Mouse (Mus musculus): Measurements from ENCODE around the gene Acot8. TPM values are rescaled to one million over a fixed set of nuclear protein-coding genes. Genes with fewer than 3 reads are reported as not detected.

Acot8 gene
- total and polyA plus RNA-seq, 3 experiments, result 12.9 to 51.6 (median 20.8) TPM

- ATAC-seq (ENCODE audit: extremely low read depth, insufficient number of reproducible peaks, low FRiP score, poor library complexity, severe bottlenecking), result no peak
- H3K36me3 ChIP-seq (replicated peaks), result peaks cover 91% of the 10 kb centered on the region
Measured at GRCm38 (mm10) chr2:164793772-164794171, 10.9 kb downstream of the Acot8 start.

GRCm38 (mm10) chr2:164793236-164793635 lies 11.4 kb downstream of the Acot8 start:
- ATAC-seq (ENCODE audit: extremely low read depth, insufficient number of reproducible peaks, low FRiP score, poor library complexity, severe bottlenecking) (no peak), DNase-seq (ENCODE audit: low spot score) (peak; percentile 35)
- TF ChIP-seq GATA1 (IDR thresholded peaks at IDR 0.05; ENCODE audit: borderline replicate concordance, low read length) (no peak), CTCF (IDR thresholded peaks at IDR 0.05; ENCODE audit: low read depth, low read length) (peak; percentile 73)
- H3K4me3 ChIP-seq (ENCODE audit: low read depth, low read length), result no peak overlapping the region
- H3K4me1 ChIP-seq (ENCODE audit: insufficient read depth, low read depth, low read length), result peaks cover 24% of the 10 kb centered on the region
- no peaks in the 10 kb centered on the region for H3K9me3 ChIP-seq (replicated peaks)
- H3K36me3 ChIP-seq (replicated peaks), result peaks cover 95% of the 10 kb centered on the region
- H3K27me3 ChIP-seq (ENCODE audit: insufficient read depth, low read length), result no peaks in the 10 kb centered on the region

More at GRCm38 (mm10) chr2:164793772-164794171, 10.9 kb downstream of the Acot8 start:
- TF ChIP-seq CTCF (IDR thresholded peaks at IDR 0.05; ENCODE audit: low read depth, low read length) (no peak), GATA2 (IDR thresholded peaks at IDR 0.05; ENCODE audit: borderline replicate concordance, low read depth, low read length) (no peak), POLR2AphosphoS5 (IDR thresholded peaks at IDR 0.05; ENCODE audit: insufficient replicate concordance, low read depth, low read length) (no peak), GATA1 (IDR thresholded peaks at IDR 0.05; ENCODE audit: borderline replicate concordance, low read length) (no peak), TAL1 (conservative IDR thresholded peaks at IDR 0.05; ENCODE audit: low read depth, low read length) (no peak)
- no peaks in the 10 kb centered on the region for H3K9me3 ChIP-seq (replicated peaks)
- peaks cover 19% of the 10 kb centered on the region for H3K4me1 ChIP-seq (ENCODE audit: insufficient read depth, low read depth, low read length)
- no peaks in the 10 kb centered on the region for H3K27me3 ChIP-seq (ENCODE audit: insufficient read depth, low read length)
- DNase-seq (ENCODE audit: low spot score), result no peak
- no peak overlapping the region for H3K4me3 ChIP-seq (ENCODE audit: low read depth, low read length)

DNA sequence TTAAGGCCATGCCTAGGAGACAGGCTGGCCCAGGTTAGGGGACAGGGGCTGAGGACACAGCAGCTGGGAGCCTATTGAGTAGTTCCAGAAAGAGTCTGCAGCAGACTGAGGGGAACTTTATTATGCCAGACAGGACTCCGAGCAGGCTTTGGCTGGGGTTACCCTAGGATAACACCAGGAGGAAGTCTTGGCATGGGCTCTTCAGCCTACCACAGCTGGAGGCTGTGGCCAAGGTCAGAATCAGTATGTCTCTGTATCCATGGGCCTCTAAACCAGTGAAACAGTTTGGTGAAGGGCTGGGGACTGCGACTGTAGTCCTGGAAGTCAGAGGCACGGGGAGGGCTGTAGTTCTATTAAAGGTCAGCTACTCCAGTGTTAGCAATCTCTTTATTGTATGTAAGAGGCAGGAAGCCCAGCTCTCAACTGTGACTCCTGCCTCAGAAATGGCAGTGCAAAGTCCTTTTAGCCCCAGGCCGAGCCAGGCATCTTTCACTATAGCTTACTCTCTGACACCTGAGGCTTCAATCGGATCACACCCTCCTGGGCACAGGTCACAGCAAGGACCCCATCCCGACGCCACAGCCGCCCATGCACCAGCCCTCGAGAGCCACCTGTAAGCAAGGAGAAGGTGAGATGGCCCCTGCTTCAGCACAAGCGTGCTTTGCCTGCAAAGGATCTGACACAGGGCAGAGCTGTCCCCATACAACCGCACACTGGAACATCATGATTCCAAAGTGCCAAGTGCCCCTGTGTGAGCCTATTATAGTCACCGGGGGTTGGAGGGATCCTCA lies 12.1 kb downstream of the Acot8 start:
- no peaks in the 10 kb centered on the region for H3K27me3 ChIP-seq (ENCODE audit: insufficient read depth, low read length)
- TF ChIP-seq GATA1 (IDR thresholded peaks at IDR 0.05; ENCODE audit: borderline replicate concordance, low read length), result no peak
- TF ChIP-seq GATA2 (IDR thresholded peaks at IDR 0.05; ENCODE audit: borderline replicate concordance, low read depth, low read length), result no peak
- TF ChIP-seq TAL1 (conservative IDR thresholded peaks at IDR 0.05; ENCODE audit: low read depth, low read length), result no peak
- TF ChIP-seq POLR2AphosphoS5 (IDR thresholded peaks at IDR 0.05; ENCODE audit: insufficient replicate concordance, low read depth, low read length), result no peak
- no peak for TF ChIP-seq CTCF (IDR thresholded peaks at IDR 0.05; ENCODE audit: low read depth, low read length)
- H3K36me3 ChIP-seq (replicated peaks), result peaks cover 93% of the 10 kb centered on the region
- H3K9me3 ChIP-seq (replicated peaks), result no peaks in the 10 kb centered on the region
- no peak for DNase-seq (ENCODE audit: low spot score)
- H3K4me3 ChIP-seq (ENCODE audit: low read depth, low read length), result no peak overlapping the region
- ATAC-seq (ENCODE audit: extremely low read depth, insufficient number of reproducible peaks, low FRiP score, poor library complexity, severe bottlenecking), result no peak
- peaks cover 26% of the 10 kb centered on the region for H3K4me1 ChIP-seq (ENCODE audit: insufficient read depth, low read depth, low read length)

DNA sequence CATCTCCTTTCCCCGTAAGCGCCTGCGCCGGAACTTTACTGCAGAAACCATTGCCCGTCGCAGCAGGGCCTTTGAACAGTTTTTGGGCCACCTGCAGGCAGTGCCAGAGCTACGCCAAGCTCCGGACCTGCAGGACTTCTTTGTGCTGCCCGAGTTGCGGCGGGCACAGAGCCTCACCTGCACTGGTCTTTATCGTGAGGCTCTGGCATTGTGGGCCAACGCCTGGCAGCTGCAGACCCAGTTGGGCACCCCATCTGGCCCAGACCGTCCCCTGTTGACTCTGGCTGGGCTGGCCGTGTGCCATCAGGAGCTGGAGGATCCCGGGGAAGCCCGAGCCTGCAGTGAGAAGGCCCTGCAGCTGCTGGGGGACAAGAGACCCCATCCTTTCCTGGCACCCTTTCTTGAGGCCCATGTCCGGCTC lies 12.8 kb downstream of the Acot8 start:
- H3K27me3 ChIP-seq (ENCODE audit: insufficient read depth, low read length), result no peaks in the 10 kb centered on the region
- ATAC-seq (ENCODE audit: extremely low read depth, insufficient number of reproducible peaks, low FRiP score, poor library complexity, severe bottlenecking) (no peak), DNase-seq (ENCODE audit: low spot score) (no peak)
- H3K36me3 ChIP-seq (replicated peaks), result peaks cover 87% of the 10 kb centered on the region
- TF ChIP-seq POLR2AphosphoS5 (IDR thresholded peaks at IDR 0.05; ENCODE audit: insufficient replicate concordance, low read depth, low read length), result no peak
- no peak for TF ChIP-seq GATA2 (IDR thresholded peaks at IDR 0.05; ENCODE audit: borderline replicate concordance, low read depth, low read length)
- TF ChIP-seq TAL1 (conservative IDR thresholded peaks at IDR 0.05; ENCODE audit: low read depth, low read length), result no peak
- no peak for TF ChIP-seq CTCF (IDR thresholded peaks at IDR 0.05; ENCODE audit: low read depth, low read length)
- no peak for TF ChIP-seq GATA1 (IDR thresholded peaks at IDR 0.05; ENCODE audit: borderline replicate concordance, low read length)
- no peaks in the 10 kb centered on the region for H3K9me3 ChIP-seq (replicated peaks)
- H3K4me3 ChIP-seq (ENCODE audit: low read depth, low read length), result no peak overlapping the region
- peaks cover 30% of the 10 kb centered on the region for H3K4me1 ChIP-seq (ENCODE audit: insufficient read depth, low read depth, low read length)

DNA sequence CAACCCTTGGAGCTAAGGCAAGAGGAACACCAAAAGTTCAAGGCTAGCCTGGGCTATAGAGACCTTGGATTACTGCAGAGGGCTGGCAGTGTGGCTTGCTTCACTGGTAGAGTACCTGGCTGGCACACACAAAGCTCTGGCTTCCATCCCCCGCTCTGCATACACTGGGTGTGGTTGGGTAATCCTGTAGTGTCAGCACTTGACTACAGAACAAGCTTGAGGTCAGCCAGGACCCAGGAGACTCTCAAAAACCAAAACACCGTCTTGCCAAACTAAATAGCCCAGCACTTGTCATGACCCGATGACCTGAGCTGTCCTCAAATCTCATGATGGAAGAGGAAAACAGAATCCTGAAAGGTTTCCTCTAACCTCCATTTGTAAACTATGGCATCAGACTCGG lies 14.2 kb downstream of the Acot8 start:
- Histone ChIP-seq H3K27me3 (ENCODE audit: insufficient read depth, low read length) (no peaks in the 10 kb centered on the region), H3K4me1 (ENCODE audit: insufficient read depth, low read depth, low read length) (peaks cover 44% of the 10 kb centered on the region), H3K36me3 (replicated peaks) (peaks cover 73% of the 10 kb centered on the region), H3K4me3 (ENCODE audit: low read depth, low read length) (no peak overlapping the region), H3K9me3 (replicated peaks) (no peaks in the 10 kb centered on the region)
- ATAC-seq (ENCODE audit: extremely low read depth, insufficient number of reproducible peaks, low FRiP score, poor library complexity, severe bottlenecking) (no peak), DNase-seq (ENCODE audit: low spot score) (no peak)
- no peak for TF ChIP-seq GATA1 (IDR thresholded peaks at IDR 0.05; ENCODE audit: borderline replicate concordance, low read length)
- no peak for TF ChIP-seq CTCF (IDR thresholded peaks at IDR 0.05; ENCODE audit: low read depth, low read length)
- TF ChIP-seq POLR2AphosphoS5 (IDR thresholded peaks at IDR 0.05; ENCODE audit: insufficient replicate concordance, low read depth, low read length), result no peak

DNA sequence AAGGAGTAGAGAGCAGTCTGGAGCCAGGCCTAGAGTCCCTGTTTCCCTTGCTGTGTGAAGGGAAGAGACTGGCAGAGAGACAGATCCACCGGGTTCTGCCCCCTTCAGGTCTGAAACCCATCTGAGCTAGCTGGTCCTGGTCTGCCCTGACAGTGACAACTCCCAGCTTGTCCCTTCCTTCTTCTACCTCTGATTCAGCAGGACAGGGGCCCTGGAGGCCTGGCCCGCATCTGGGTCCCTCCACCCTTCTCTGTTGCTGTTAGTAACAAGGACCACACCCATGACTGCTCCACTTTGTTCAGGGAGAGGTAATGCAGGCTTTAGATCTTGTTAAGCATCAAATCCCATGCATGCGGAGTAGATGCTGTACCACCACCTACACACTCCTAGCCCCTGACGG lies 16.3 kb downstream of the Acot8 start:
- Histone ChIP-seq H3K4me3 (ENCODE audit: low read depth, low read length) (no peak overlapping the region), H3K4me1 (ENCODE audit: insufficient read depth, low read depth, low read length) (peaks cover 53% of the 10 kb centered on the region), H3K9me3 (replicated peaks) (no peaks in the 10 kb centered on the region), H3K36me3 (replicated peaks) (peaks cover 54% of the 10 kb centered on the region), H3K27me3 (ENCODE audit: insufficient read depth, low read length) (0 out of 2 replicates have a peak, but pooled peaks cover 3% of the 10 kb centered on the region)
- TF ChIP-seq GATA2 (IDR thresholded peaks at IDR 0.05; ENCODE audit: borderline replicate concordance, low read depth, low read length) (no peak), TAL1 (conservative IDR thresholded peaks at IDR 0.05; ENCODE audit: low read depth, low read length) (no peak), POLR2AphosphoS5 (IDR thresholded peaks at IDR 0.05; ENCODE audit: insufficient replicate concordance, low read depth, low read length) (no peak), GATA1 (IDR thresholded peaks at IDR 0.05; ENCODE audit: borderline replicate concordance, low read length) (no peak), CTCF (IDR thresholded peaks at IDR 0.05; ENCODE audit: low read depth, low read length) (no peak)
- no peak for DNase-seq (ENCODE audit: low spot score)
- no peak for ATAC-seq (ENCODE audit: extremely low read depth, insufficient number of reproducible peaks, low FRiP score, poor library complexity, severe bottlenecking)
